Mouse (Mus musculus) layer of hippocampus, postnatal 36 days (tissue): Measurements from ENCODE around the gene Eps8l2. TPM values are rescaled to one million over a fixed set of nuclear protein-coding genes. Genes with fewer than 3 reads are reported as not detected.

ENCODE experiments used
- DNase-seq, 2 experiments: peaks; one replicate each; pipeline ENCODE4 v3.0.0; 2022
- total RNA-seq, 2 experiments: library from RNA; stranded (reverse); gene quantifications; 2 replicates each; pipeline ENCODE4 v1.2.3; 2021

Gene Eps8l2
- total RNA-seq, 2 experiments from 2014 or later = 4.6 to 5.8 TPM

GRCm38 (mm10) chr7:141330706-141331105 is 8.0 kb upstream of the Eps8l2 start:
- DNase-seq = no peak

- no peak for DNase-seq
These were observed 6.7 kb upstream of the Eps8l2 start for GRCm38 (mm10) chr7:141331990-141332389.

- DNase-seq = no peak
These were observed 3.6 kb upstream of the Eps8l2 start for GRCm38 (mm10) chr7:141335044-141335579.

- DNase-seq = peak; percentile 27 to 51
These were observed 3.0 kb upstream of the Eps8l2 start for GRCm38 (mm10) chr7:141335682-141336081.

GRCm38 (mm10) chr7:141336296-141336695 is 2.4 kb upstream of the Eps8l2 start:
- DNase-seq = no peak

- DNase-seq = no peak
These were observed 814 bp upstream of the Eps8l2 start for GRCm38 (mm10) chr7:141337716-141338416.

- DNase-seq = no peak
These were observed 688 bp downstream of the Eps8l2 start for GRCm38 (mm10) chr7:141339215-141339920.

GRCm38 (mm10) chr7:141340023-141340422 is 1.3 kb downstream of the Eps8l2 start:
- DNase-seq = no peak

GRCm38 (mm10) chr7:141340476-141340875 is 1.8 kb downstream of the Eps8l2 start:
- DNase-seq = no peak

GRCm38 (mm10) chr7:141341689-141342226 is 3.1 kb downstream of the Eps8l2 start:
- no peak for DNase-seq

- no peak for DNase-seq
These were observed 4.5 kb downstream of the Eps8l2 start for GRCm38 (mm10) chr7:141343230-141343629.

- no peak for DNase-seq
These were observed 5.0 kb downstream of the Eps8l2 start for GRCm38 (mm10) chr7:141343696-141344095.

- DNase-seq = no peak
These were observed 6.1 kb downstream of the Eps8l2 start for GRCm38 (mm10) chr7:141344787-141345186.

- no peak for DNase-seq
These were observed 12.4 kb downstream of the Eps8l2 start for GRCm38 (mm10) chr7:141351061-141351460.

- DNase-seq = no peak
These were observed 16.4 kb downstream of the Eps8l2 start for GRCm38 (mm10) chr7:141355051-141355450.

- peak; percentile 26 to 28 for DNase-seq
These were observed 17.1 kb downstream of the Eps8l2 start for GRCm38 (mm10) chr7:141355626-141356326.

GRCm38 (mm10) chr7:141356971-141357370 is 18.3 kb downstream of the Eps8l2 start:
- peak in 1 of 2 experiments; percentile 46 for DNase-seq

GRCm38 (mm10) chr7:141361510-141361909 is 22.8 kb downstream of the Eps8l2 start:
- DNase-seq = no peak

GRCm38 (mm10) chr7:141363106-141363751 is 24.5 kb downstream of the Eps8l2 start:
- DNase-seq = peak; percentile 62 to 72

- DNase-seq = no peak
These were observed 25.1 kb downstream of the Eps8l2 start for GRCm38 (mm10) chr7:141363752-141364125.

- no peak for DNase-seq
These were observed 25.8 kb downstream of the Eps8l2 start for GRCm38 (mm10) chr7:141364349-141365048.

GRCm38 (mm10) chr7:141365049-141365445 is 26.4 kb downstream of the Eps8l2 start:
- DNase-seq = no peak
